ENCODE assay signal across 15 mouse cellular contexts in genomic region chr7:45094121-45094520, GRCm38 (mm10). TPM values are rescaled to one million over a fixed set of nuclear protein-coding genes. Genes with fewer than 3 reads are reported as not detected.
A peak's percentile ranks its signal among the peaks of the same experiment; 100 is the strongest.
DNase-seq lines count a peak whose midpoint lies in the region; ATAC-seq and TF ChIP-seq lines count a peak whose summit lies in the region.
"Had no signal": no experiment of that assay in that cellular context is flagged by ENCODE, and none has a peak within 500 bp of the region (broad histone marks: within the 10 kb centered on the region; RNA-seq: fewer than 3 reads in every experiment).

No protein-coding gene starts in this region.

- no peaks in the 10 kb centered on the region for H3K36me3 ChIP-seq in kidney, adult 2 months (ENCODE audit: control insufficient read depth, insufficient read depth, low read length)
- no peaks in the 10 kb centered on the region for H3K36me3 ChIP-seq in neural tube, embryonic 11.5 days (ENCODE audit: control insufficient read depth, insufficient read depth, low read length)
- no peaks in the 10 kb centered on the region for H3K36me3 ChIP-seq in midbrain, embryonic 10.5 days
- H3K36me3 ChIP-seq: G1E; hindbrain, embryonic 15.5 days; liver, embryonic 15.5 days had no signal

- DNase-seq in kidney, adult 2 months: peak; percentile 33
- no peak for DNase-seq in kidney, postnatal 36 days
- DNase-seq in neural tube, embryonic 11.5 days (ENCODE audit: low spot score): no peak
- DNase-seq in neural tube, embryonic 10.5 days (ENCODE audit: extremely low spot score, low spot score): no peak
- peak; percentile 70 for DNase-seq in forelimb bud, embryonic 11.5 days (ENCODE audit: low read depth, low spot score)
- no peak for DNase-seq in frontal cortex, postnatal 10 days (ENCODE audit: low spot score in 2 of 2)
- DNase-seq in midbrain, embryonic 10.5 days (ENCODE audit: low spot score): no peak
- DNase-seq: cerebellum, postnatal 36 days; heart, adult 2 months; heart, postnatal 10 days had no signal

- WGBS in kidney, adult 2 months: 48% methylated on average over 7 of the region's 7 CpGs
- 9% methylated on average over 7 of the region's 7 CpGs for WGBS in neural tube, embryonic 11.5 days
- 79% methylated on average over 7 of the region's 7 CpGs for WGBS in midbrain, embryonic 10.5 days

- H3K9ac ChIP-seq in neural tube, embryonic 11.5 days (ENCODE audit: low read length): no peak overlapping the region
- H3K9ac ChIP-seq: hindbrain, embryonic 15.5 days; liver, embryonic 15.5 days had no signal

- no peaks in the 10 kb centered on the region for H3K27me3 ChIP-seq in kidney, adult 2 months (replicated peaks; ENCODE audit: control insufficient read depth, insufficient read depth, low read length)
- no peaks in the 10 kb centered on the region for H3K27me3 ChIP-seq in neural tube, embryonic 11.5 days (ENCODE audit: control insufficient read depth, insufficient read depth, low read length)
- 0 out of 2 replicates have a peak, but pooled peaks cover 5% of the 10 kb centered on the region for H3K27me3 ChIP-seq in midbrain, embryonic 10.5 days (ENCODE audit: low read depth, poor library complexity, severe bottlenecking)
- H3K27me3 ChIP-seq: hindbrain, embryonic 15.5 days; liver, embryonic 15.5 days had no signal

- H3K4me3 ChIP-seq in kidney, adult 2 months (ENCODE audit: insufficient read depth, low read depth, low read length): no peak overlapping the region
- H3K4me3 ChIP-seq in neural tube, embryonic 11.5 days (ENCODE audit: low read depth, low read length): no peak overlapping the region
- H3K4me3 ChIP-seq in midbrain, embryonic 10.5 days: no peak overlapping the region
- H3K4me3 ChIP-seq: heart, adult 2 months; hindbrain, embryonic 15.5 days; liver, embryonic 15.5 days had no signal

- peaks cover 9% of the 10 kb centered on the region; the same call in 1 of the 2 replicates for H3K4me1 ChIP-seq in kidney, adult 2 months (ENCODE audit: control insufficient read depth, insufficient read depth, low read length)
- 0 out of 2 replicates have a peak, but pooled peaks cover 2% of the 10 kb centered on the region for H3K4me1 ChIP-seq in neural tube, embryonic 11.5 days (ENCODE audit: control insufficient read depth, insufficient read depth, low read length)
- H3K4me1 ChIP-seq in midbrain, embryonic 10.5 days: peaks cover 31% of the 10 kb centered on the region

- no peak for ATAC-seq in neural tube, embryonic 11.5 days (ENCODE audit: insufficient read depth, low FRiP score, low TSS enrichment)

- no peak overlapping the region for H3K4me2 ChIP-seq in neural tube, embryonic 11.5 days (ENCODE audit: low read depth)
- H3K4me2 ChIP-seq: hindbrain, embryonic 15.5 days; liver, embryonic 15.5 days had no signal

- H3K27ac ChIP-seq in kidney, adult 2 months (ENCODE audit: insufficient read depth, low read depth, low read length): no peak overlapping the region
- H3K27ac ChIP-seq in neural tube, embryonic 11.5 days (ENCODE audit: low read depth, low read length): 0 out of 2 replicates have a peak overlapping the region, but pooled peaks have one; percentile 42
- no peak overlapping the region for H3K27ac ChIP-seq in midbrain, embryonic 10.5 days (replicated peaks)
- H3K27ac ChIP-seq: heart, adult 2 months; hindbrain, embryonic 15.5 days; liver, embryonic 15.5 days; macrophage; stomach, postnatal 0 days had no signal

- no peak for TF ChIP-seq CTCF in kidney, adult 2 months (conservative IDR thresholded peaks at IDR 0.05; ENCODE audit: insufficient read depth, insufficient read length, low read depth, low read length)

- no peak for TF ChIP-seq POLR2A in kidney, adult 2 months (IDR thresholded peaks at IDR 0.05; ENCODE audit: low read depth, low read length)

- H3K9me3 ChIP-seq in neural tube, embryonic 11.5 days (ENCODE audit: control insufficient read depth, low read length): no peaks in the 10 kb centered on the region
- H3K9me3 ChIP-seq in midbrain, embryonic 10.5 days (replicated peaks): no peaks in the 10 kb centered on the region
- H3K9me3 ChIP-seq: G1E; hindbrain, embryonic 15.5 days; liver, embryonic 15.5 days had no signal

RNA-seq across cellular contexts. Expression of gene Rcn3, which starts 2.1 kb away (rescaled TPM):
- 67.0 and 68.7 TPM in 2 replicates for polyA plus RNA-seq in kidney, adult 2 months (2012; rRNA removed)
- polyA plus RNA-seq in neural tube, embryonic 11.5 days (2014; fragmentation: Nextera tagmentation; extraction: Ambion mirVana): 142 and 151 TPM in 2 replicates
- polyA plus RNA-seq in midbrain, embryonic 10.5 days (2016; fragmentation: Nextera tagmentation; extraction: Ambion mirVana): 122 and 128 TPM in 2 replicates

RNA-seq across cellular contexts. Expression of gene Fcgrt, which starts 9.5 kb away (rescaled TPM):
- polyA plus RNA-seq in kidney, adult 2 months (2012; rRNA removed): 240 and 244 TPM in 2 replicates
- 11.3 and 12.8 TPM in 2 replicates for polyA plus RNA-seq in neural tube, embryonic 11.5 days (2014; fragmentation: Nextera tagmentation; extraction: Ambion mirVana)
- polyA plus RNA-seq in midbrain, embryonic 10.5 days (2016; fragmentation: Nextera tagmentation; extraction: Ambion mirVana): 12.0 and 15.3 TPM in 2 replicates
- polyA plus RNA-seq: G1E had no signal

RNA-seq across cellular contexts. Expression of gene Rps11, which starts 30.1 kb away (rescaled TPM):
- polyA plus RNA-seq in kidney, adult 2 months (2012; rRNA removed): 176 and 310 TPM in 2 replicates
- 1,454 and 1,462 TPM in 2 replicates for polyA plus RNA-seq in neural tube, embryonic 11.5 days (2014; fragmentation: Nextera tagmentation; extraction: Ambion mirVana)
- polyA plus RNA-seq in midbrain, embryonic 10.5 days (2016; fragmentation: Nextera tagmentation; extraction: Ambion mirVana): 1,493 and 1,787 TPM in 2 replicates

RNA-seq across cellular contexts. Expression of gene Prrg2, which starts 31.6 kb away (rescaled TPM):
- polyA plus RNA-seq in kidney, adult 2 months (2012; rRNA removed): 80.9 and 95.4 TPM in 2 replicates
- polyA plus RNA-seq in neural tube, embryonic 11.5 days (2014; fragmentation: Nextera tagmentation; extraction: Ambion mirVana): 14.8 and 16.2 TPM in 2 replicates
- 17.0 and 17.3 TPM in 2 replicates for polyA plus RNA-seq in midbrain, embryonic 10.5 days (2016; fragmentation: Nextera tagmentation; extraction: Ambion mirVana)

RNA-seq across cellular contexts. Expression of gene Nosip, which starts 31.9 kb away (rescaled TPM):
- 60.4 and 67.6 TPM in 2 replicates for polyA plus RNA-seq in kidney, adult 2 months (2012; rRNA removed)
- 59.3 and 65.1 TPM in 2 replicates for polyA plus RNA-seq in neural tube, embryonic 11.5 days (2014; fragmentation: Nextera tagmentation; extraction: Ambion mirVana)
- 63.0 and 66.7 TPM in 2 replicates for polyA plus RNA-seq in midbrain, embryonic 10.5 days (2016; fragmentation: Nextera tagmentation; extraction: Ambion mirVana)

Comparison
In these comparisons a context has a peak if more than half of its experiments do, and no peak if none do; other contexts are left out.
1. DNase-seq: peak in kidney, adult 2 months (single experiment) and forelimb bud, embryonic 11.5 days (single experiment); none in kidney, postnatal 36 days (0 of 2), neural tube, embryonic 11.5 days (single experiment), neural tube, embryonic 10.5 days (single experiment), frontal cortex, postnatal 10 days (0 of 2) and midbrain, embryonic 10.5 days (single experiment).
2. RNA of gene Fcgrt, which starts 9.5 kb away (polyA plus RNA-seq): 240 to 244 TPM in kidney, adult 2 months; 11.3 to 12.8 TPM in neural tube, embryonic 11.5 days and 12.0 to 15.3 TPM in midbrain, embryonic 10.5 days; every median in the first group is over 10 times any median in the second.